Mouse (Mus musculus): ENCODE measurements around the gene Palm3. TPM values are rescaled to one million over a fixed set of nuclear protein-coding genes. Genes with fewer than 3 reads are reported as not detected.

Gene Palm3
- total and polyA plus RNA-seq, 3 experiments, result 0.13 to 0.77 (median 0.16) TPM

- H3K4me1 ChIP-seq (ENCODE audit: control insufficient read depth in 1 of 2, insufficient read depth in 2 of 2), result no peaks in the 10 kb centered on the region
- no peak for DNase-seq (ENCODE audit: extremely low read depth)
- H3K27me3 ChIP-seq (replicated peaks), result peaks cover 11% of the 10 kb centered on the region
- H3K79me2 ChIP-seq (replicated peaks; ENCODE audit: control insufficient read depth, extremely low read depth, insufficient read depth, poor library complexity, severe bottlenecking), result no peaks in the 10 kb centered on the region
- no peak overlapping the region for H3K4me2 ChIP-seq (ENCODE audit: insufficient read depth, low read depth, poor library complexity, severe bottlenecking)
- H3K36me3 ChIP-seq (replicated peaks in 1 of 2; ENCODE audit: control insufficient read depth in 1 of 2, insufficient read depth in 1 of 2, low read length in 1 of 2), result no peaks in the 10 kb centered on the region
- TF ChIP-seq CHD1 (IDR thresholded peaks at IDR 0.05; ENCODE audit: low read depth, low read length) (no peak), MYC (IDR thresholded peaks at IDR 0.05; ENCODE audit: low read depth, low read length) (no peak), POLR2A (IDR thresholded peaks at IDR 0.05; ENCODE audit: low read depth, low read length) (no peak), JUN (IDR thresholded peaks at IDR 0.05; ENCODE audit: insufficient read depth, low read depth, low read length) (no peak), MXI1 (IDR thresholded peaks at IDR 0.05; ENCODE audit: low read depth, low read length) (no peak), UBTF (IDR thresholded peaks at IDR 0.05; ENCODE audit: low read depth, low read length) (no peak), CHD2 (IDR thresholded peaks at IDR 0.05; ENCODE audit: low read length) (no peak), SMC3 (IDR thresholded peaks at IDR 0.05; ENCODE audit: low read depth, low read length) (no peak), TBP (conservative IDR thresholded peaks at IDR 0.05; ENCODE audit: low read depth, low read length) (no peak)
- in situ Hi-C loops (cut with MboI; ENCODE audit: low pct_ligation_motif_present, low pct_unique_long_range_greater_than_20kb, low sequenced_read_pairs), result loop anchor here (10.0 kb wide), 1 partner anchor 52 kb away; the partner anchor contains the start of gene Dcaf15
- dilution Hi-C loops (cut with MboI; ENCODE audit: extremely low pct_ligation_motif_present, extremely low pct_unique_long_range_greater_than_20kb, low sequenced_read_pairs), result no loop called here
- H3K27ac ChIP-seq (ENCODE audit: insufficient read depth, low read depth), result no peak overlapping the region
- H3K4me3 ChIP-seq (replicated peaks in 1 of 3; ENCODE audit: low read depth in 2 of 3, low read length in 2 of 3, poor library complexity in 1 of 3), result no peak overlapping the region
- H3K9ac ChIP-seq (ENCODE audit: insufficient read depth, low read depth), result no peak overlapping the region
- H3K9me3 ChIP-seq (replicated peaks; ENCODE audit: low read length), result peaks cover 4% of the 10 kb centered on the region
Measured at GRCm38 (mm10) chr8:84052746-84053145, 31.5 kb downstream of the Palm3 start.

DNA sequence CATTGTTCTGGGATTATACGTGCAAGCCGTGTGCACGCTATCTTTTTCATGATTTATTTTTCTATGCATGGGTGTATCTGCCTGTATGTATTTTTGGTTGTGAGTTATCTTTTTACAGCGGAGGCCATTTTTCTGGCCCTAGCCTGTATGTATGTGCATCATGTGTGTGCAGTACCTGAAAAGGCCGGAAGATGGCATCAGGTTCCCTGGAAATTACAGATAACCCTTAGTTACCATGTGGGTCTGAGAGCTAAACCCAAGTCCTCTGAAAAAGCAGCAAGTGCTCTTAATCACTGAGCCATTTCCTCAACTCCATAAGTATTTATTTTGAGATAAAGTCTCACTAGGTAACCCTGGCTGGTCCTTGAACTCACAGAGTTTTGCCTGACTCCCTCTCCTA lies 32.0 kb downstream of the Palm3 start:
- in situ Hi-C loops (cut with MboI; ENCODE audit: low pct_ligation_motif_present, low pct_unique_long_range_greater_than_20kb, low sequenced_read_pairs), result loop anchor here (10.0 kb wide), 1 partner anchor 52 kb away; the partner anchor contains the start of gene Dcaf15
- H3K4me1 ChIP-seq (ENCODE audit: control insufficient read depth in 1 of 2, insufficient read depth in 2 of 2), result no peaks in the 10 kb centered on the region

GRCm38 (mm10) chr8:84057827-84058226 lies 36.6 kb downstream of the Palm3 start:
- dilution Hi-C loops (cut with MboI; ENCODE audit: extremely low pct_ligation_motif_present, extremely low pct_unique_long_range_greater_than_20kb, low sequenced_read_pairs), result no loop called here
- in situ Hi-C loops (cut with MboI; ENCODE audit: low pct_ligation_motif_present, low pct_unique_long_range_greater_than_20kb, low sequenced_read_pairs), result loop anchor here (10.0 kb wide), 1 partner anchor 47 kb away; the partner anchor contains the start of gene Dcaf15
- H3K9me3 ChIP-seq (replicated peaks; ENCODE audit: low read length), result peaks cover 4% of the 10 kb centered on the region
- H3K9ac ChIP-seq (ENCODE audit: insufficient read depth, low read depth), result no peak overlapping the region
- no peak overlapping the region for H3K4me2 ChIP-seq (ENCODE audit: insufficient read depth, low read depth, poor library complexity, severe bottlenecking)
- no peaks in the 10 kb centered on the region for H3K4me1 ChIP-seq (ENCODE audit: control insufficient read depth in 1 of 2, insufficient read depth in 2 of 2)
- no peak for TF ChIP-seq MYC (IDR thresholded peaks at IDR 0.05; ENCODE audit: low read depth, low read length)
- no peak overlapping the region for H3K27ac ChIP-seq (ENCODE audit: insufficient read depth, low read depth)
- no peaks in the 10 kb centered on the region for H3K79me2 ChIP-seq (replicated peaks; ENCODE audit: control insufficient read depth, extremely low read depth, insufficient read depth, poor library complexity, severe bottlenecking)
- no peak for DNase-seq (ENCODE audit: extremely low read depth)
- H3K4me3 ChIP-seq (replicated peaks in 1 of 3; ENCODE audit: low read depth in 2 of 3, low read length in 2 of 3, poor library complexity in 1 of 3), result no peak overlapping the region
- H3K27me3 ChIP-seq (replicated peaks), result peaks cover 2% of the 10 kb centered on the region
- H3K36me3 ChIP-seq (replicated peaks in 1 of 2; ENCODE audit: control insufficient read depth in 1 of 2, insufficient read depth in 1 of 2, low read length in 1 of 2), result no peaks in the 10 kb centered on the region

More for the DNA sequence above, 32.0 kb downstream of the Palm3 start:
- Histone ChIP-seq H3K27ac (ENCODE audit: insufficient read depth, low read depth) (no peak overlapping the region), H3K79me2 (replicated peaks; ENCODE audit: control insufficient read depth, extremely low read depth, insufficient read depth, poor library complexity, severe bottlenecking) (no peaks in the 10 kb centered on the region), H3K9ac (ENCODE audit: insufficient read depth, low read depth) (no peak overlapping the region), H3K4me2 (ENCODE audit: insufficient read depth, low read depth, poor library complexity, severe bottlenecking) (no peak overlapping the region), H3K4me3 (replicated peaks in 1 of 3; ENCODE audit: low read depth in 2 of 3, low read length in 2 of 3, poor library complexity in 1 of 3) (no peak overlapping the region), H3K27me3 (replicated peaks) (peaks cover 11% of the 10 kb centered on the region), H3K9me3 (replicated peaks; ENCODE audit: low read length) (peaks cover 4% of the 10 kb centered on the region), H3K36me3 (replicated peaks in 1 of 2; ENCODE audit: control insufficient read depth in 1 of 2, insufficient read depth in 1 of 2, low read length in 1 of 2) (no peaks in the 10 kb centered on the region)
- no peak for DNase-seq (ENCODE audit: extremely low read depth)
- TF ChIP-seq MAX (IDR thresholded peaks at IDR 0.05; ENCODE audit: low read length), result no peak
- dilution Hi-C loops (cut with MboI; ENCODE audit: extremely low pct_ligation_motif_present, extremely low pct_unique_long_range_greater_than_20kb, low sequenced_read_pairs), result no loop called here
